23 mouse cellular contexts compared by ENCODE assay signal in the genomic region with DNA sequence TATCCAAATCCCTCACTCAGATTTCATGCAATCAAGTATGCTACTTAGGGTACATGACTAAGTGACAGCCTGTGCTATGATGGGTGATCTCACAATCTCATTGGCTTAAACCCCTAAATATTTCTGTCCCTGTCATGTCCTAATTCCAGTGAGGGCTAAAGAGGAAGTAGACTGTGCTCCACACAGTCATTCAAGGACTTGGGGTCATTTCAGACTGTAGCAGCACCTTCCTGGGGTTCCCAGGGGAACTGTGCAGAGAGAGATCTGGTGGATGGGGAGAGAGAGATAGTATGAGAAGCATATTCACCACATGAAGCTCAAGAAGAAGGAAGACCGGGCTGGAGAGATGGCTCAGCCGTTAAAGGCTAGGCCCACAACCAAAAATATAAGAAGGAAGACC.
DNase-seq lines count a peak whose midpoint lies in the region; ATAC-seq and TF ChIP-seq lines count a peak whose summit lies in the region.
"Had no signal": no experiment of that assay in that cellular context is flagged by ENCODE, and none has a peak within 500 bp of the region (broad histone marks: within the 10 kb centered on the region; RNA-seq: fewer than 3 reads in every experiment).

No protein-coding gene starts in this region.

- no peak for TF ChIP-seq RAD21 in CH12.LX (IDR thresholded peaks at IDR 0.05; ENCODE audit: low read depth, low read length)

- no peak overlapping the region for H3K27ac ChIP-seq in intestine, embryonic 14.5 days (ENCODE audit: low read depth)
- no peak overlapping the region for H3K27ac ChIP-seq in intestine, embryonic 16.5 days (ENCODE audit: low read length)
- no peak overlapping the region for H3K27ac ChIP-seq in CH12.LX (ENCODE audit: insufficient read depth, low read depth)

- no peak overlapping the region for H3K4me2 ChIP-seq in intestine, embryonic 14.5 days (ENCODE audit: low read length)
- H3K4me2 ChIP-seq in intestine, embryonic 16.5 days (ENCODE audit: low read depth, low read length), result no peak overlapping the region
- H3K4me2 ChIP-seq in CH12.LX (ENCODE audit: insufficient read depth, low read depth, poor library complexity, severe bottlenecking), result no peak overlapping the region

- TF ChIP-seq POLR2A in CH12.LX (IDR thresholded peaks at IDR 0.05; ENCODE audit: low read depth, low read length), result no peak

- TF ChIP-seq EP300 in CH12.LX (IDR thresholded peaks at IDR 0.05; ENCODE audit: low read length), result peak; percentile 78

- dilution Hi-C loops in CH12.LX (cut with MboI; ENCODE audit: extremely low pct_ligation_motif_present, extremely low pct_unique_long_range_greater_than_20kb, low sequenced_read_pairs), result no loop called here

- ATAC-seq in intestine, embryonic 14.5 days (replicated peaks; ENCODE audit: low FRiP score, low TSS enrichment, low read depth), result no peak
- ATAC-seq in intestine, embryonic 16.5 days, result no peak
- no peak for ATAC-seq in megakaryocyte-erythroid progenitor cell, adult 5-6 weeks (replicated peaks; ENCODE audit: low FRiP score, low TSS enrichment, poor library complexity, severe bottlenecking)
- ATAC-seq: activated CD4-positive, CD25-positive, alpha-beta regulatory T cell, adult 4 months; CD4-positive, CD25-positive, alpha-beta regulatory T cell, adult 4 months; Patski had no signal

- H3K4me3 ChIP-seq in intestine, embryonic 14.5 days (ENCODE audit: low read depth, low read length), result no peak overlapping the region
- H3K4me3 ChIP-seq in intestine, embryonic 16.5 days (ENCODE audit: low read length), result no peak overlapping the region
- no peak overlapping the region for H3K4me3 ChIP-seq in CH12.LX (replicated peaks in 1 of 3; ENCODE audit: low read depth in 2 of 3, low read length in 2 of 3, poor library complexity in 1 of 3)

- no peak for TF ChIP-seq CTCF in CH12.LX (conservative IDR thresholded peaks at IDR 0.05 in 1 of 2, IDR thresholded peaks at IDR 0.05 in 1 of 2; ENCODE audit: low read depth in 2 of 2, low read length in 2 of 2)

- no peaks in the 10 kb centered on the region for H3K36me3 ChIP-seq in intestine, embryonic 14.5 days (ENCODE audit: control insufficient read depth, insufficient read depth, low read length)
- H3K36me3 ChIP-seq in intestine, embryonic 16.5 days (ENCODE audit: control insufficient read depth, insufficient read depth, low read length), result no peaks in the 10 kb centered on the region
- no peaks in the 10 kb centered on the region for H3K36me3 ChIP-seq in CH12.LX (replicated peaks in 1 of 2; ENCODE audit: control insufficient read depth in 1 of 2, insufficient read depth in 1 of 2, low read length in 1 of 2)
- H3K36me3 ChIP-seq: G1E had no signal

- H3K9ac ChIP-seq in intestine, embryonic 14.5 days (ENCODE audit: low read length), result no peak overlapping the region
- H3K9ac ChIP-seq in intestine, embryonic 16.5 days (ENCODE audit: low read depth, low read length), result no peak overlapping the region
- H3K9ac ChIP-seq in CH12.LX (ENCODE audit: insufficient read depth, low read depth), result no peak overlapping the region

- 94% methylated on average over 2 of the region's 2 CpGs for WGBS in intestine, embryonic 14.5 days
- WGBS in intestine, embryonic 16.5 days, result 92% methylated on average over 2 of the region's 2 CpGs

- H3K27me3 ChIP-seq in intestine, embryonic 14.5 days (replicated peaks; ENCODE audit: control insufficient read depth, insufficient read depth, low read length), result no peaks in the 10 kb centered on the region
- no peaks in the 10 kb centered on the region for H3K27me3 ChIP-seq in intestine, embryonic 16.5 days (replicated peaks; ENCODE audit: control insufficient read depth, insufficient read depth, low read length)
- H3K27me3 ChIP-seq in CH12.LX (replicated peaks), result no peaks in the 10 kb centered on the region
- H3K27me3 ChIP-seq: Patski had no signal

- DNase-seq in heart, adult 11 months, result peak; percentile 35
- no peak for DNase-seq in heart, adult 8-10 months (ENCODE audit: low spot score)
- peak; percentile 21 for DNase-seq in intestine, embryonic 14.5 days (ENCODE audit: low spot score)
- peak; percentile 13 for DNase-seq in A20 (ENCODE audit: low read depth, low spot score)
- peak; percentile 80 for DNase-seq in CH12.LX (ENCODE audit: extremely low read depth)
- no peak for DNase-seq in lung, postnatal 25 days (ENCODE audit: low spot score)
- DNase-seq: adrenal gland, adult 2 months; adrenal gland, adult 8-10 months; adrenal gland, postnatal 10 days; adrenal gland, postnatal 14 days; adrenal gland, postnatal 25 days; adrenal gland, postnatal 36 days; B cell, adult 2 months; cerebellum, adult 11 months; cerebellum, adult 11-12 months; cerebellum, adult 18-20 months; cerebellum, adult 2 months had no signal

- 0 out of 2 replicates have a peak, but pooled peaks cover 2% of the 10 kb centered on the region for H3K4me1 ChIP-seq in intestine, embryonic 14.5 days (replicated peaks; ENCODE audit: control insufficient read depth, insufficient read depth, low read length)
- H3K4me1 ChIP-seq in intestine, embryonic 16.5 days (ENCODE audit: control insufficient read depth, insufficient read depth, low read length), result no peaks in the 10 kb centered on the region
- H3K4me1 ChIP-seq in CH12.LX (ENCODE audit: control insufficient read depth in 1 of 2, insufficient read depth in 2 of 2), result peaks cover 0 to 7% of the 10 kb centered on the region in 2 experiments; a peak in 2 of 4 replicates

- no peaks in the 10 kb centered on the region for H3K79me2 ChIP-seq in CH12.LX (replicated peaks; ENCODE audit: control insufficient read depth, extremely low read depth, insufficient read depth, poor library complexity, severe bottlenecking)

- in situ Hi-C loops in CH12.LX (cut with MboI; ENCODE audit: low pct_ligation_motif_present, low pct_unique_long_range_greater_than_20kb, low sequenced_read_pairs), result no loop called here

- H3K9me3 ChIP-seq in intestine, embryonic 14.5 days (ENCODE audit: control insufficient read depth, low read length), result no peaks in the 10 kb centered on the region
- no peaks in the 10 kb centered on the region for H3K9me3 ChIP-seq in intestine, embryonic 16.5 days (ENCODE audit: control insufficient read depth, low read length)
- peaks cover 6% of the 10 kb centered on the region for H3K9me3 ChIP-seq in CH12.LX (replicated peaks; ENCODE audit: low read length)
- H3K9me3 ChIP-seq: G1E had no signal

TF ChIP-seq in CH12.LX, 34 proteins besides CTCF, POLR2A, EP300 and RAD21:
- TF ChIP-seq BHLHE40 (IDR thresholded peaks at IDR 0.05; ENCODE audit: low read depth, low read length) (0 out of 2 replicates have a peak, but pooled peaks have one; percentile 29), JUN (IDR thresholded peaks at IDR 0.05; ENCODE audit: insufficient read depth, low read depth, low read length) (0 out of 2 replicates have a peak, but pooled peaks have one; percentile 12), IRF4 (IDR thresholded peaks at IDR 0.05; ENCODE audit: low read depth, low read length) (peak; percentile 41; the same call in 1 of the 2 replicates), PAX5 (IDR thresholded peaks at IDR 0.05; ENCODE audit: low read length) (no peak)

Comparison
In these comparisons a context has a peak if more than half of its experiments do, and no peak if none do; other contexts are left out.
1. DNase-seq: peak in heart, adult 11 months (single experiment), intestine, embryonic 14.5 days (single experiment), A20 (single experiment) and CH12.LX (single experiment); none in heart, adult 8-10 months (single experiment) and lung, postnatal 25 days (single experiment).